Mouse (Mus musculus): Measurements from ENCODE around the gene Myadml2. TPM values are rescaled to one million over a fixed set of nuclear protein-coding genes. Genes with fewer than 3 reads are reported as not detected.

Myadml2 gene
- total and polyA plus RNA-seq, 3 experiments: not detected

- Histone ChIP-seq H3K27me3 (ENCODE audit: control insufficient read depth in 1 of 2, insufficient read depth in 2 of 2, low read length in 2 of 2) (peaks cover 2 to 7% of the 10 kb centered on the region in 2 experiments), H3K4me3 (ENCODE audit: control insufficient read depth in 1 of 2, insufficient read depth in 1 of 2, low read depth in 2 of 2, low read length in 2 of 2) (no peak overlapping the region), H3K9me3 (replicated peaks; ENCODE audit: insufficient read depth, low read length) (no peaks in the 10 kb centered on the region), H3K4me1 (ENCODE audit: control insufficient read depth in 1 of 2, insufficient read depth in 2 of 2, low read length in 2 of 2) (no peaks in the 10 kb centered on the region), H3K9ac (ENCODE audit: control insufficient read depth, low read depth, low read length, poor library complexity, severe bottlenecking) (no peak overlapping the region), H3K36me3 (ENCODE audit: control insufficient read depth in 1 of 2, insufficient read depth in 2 of 2, low read length in 2 of 2) (no peaks in the 10 kb centered on the region), H3K27ac (ENCODE audit: control insufficient read depth, low read depth, low read length) (no peak overlapping the region), H3K79me2 (ENCODE audit: control insufficient read depth, insufficient read depth, low read length, poor library complexity) (no peaks in the 10 kb centered on the region)
- no peak for DNase-seq (ENCODE audit: low read depth, low spot score)
- TF ChIP-seq NELFE (IDR thresholded peaks at IDR 0.05; ENCODE audit: low read depth, low read length) (no peak), POLR2A (IDR thresholded peaks at IDR 0.05; ENCODE audit: control insufficient read depth in 1 of 2, insufficient read depth in 1 of 2, low read depth in 1 of 2, low read length in 2 of 2, poor library complexity in 1 of 2) (no peak), TAL1 (IDR thresholded peaks at IDR 0.05; ENCODE audit: low read length) (no peak), ZKSCAN1 (IDR thresholded peaks at IDR 0.05; ENCODE audit: low read depth, low read length) (no peak), CHD1 (IDR thresholded peaks at IDR 0.05; ENCODE audit: low read depth, low read length) (no peak), MEF2A (IDR thresholded peaks at IDR 0.05; ENCODE audit: extremely low read depth, insufficient replicate concordance, low read depth, low read length, poor library complexity, severe bottlenecking) (no peak), KAT2A (conservative IDR thresholded peaks at IDR 0.05; ENCODE audit: low read depth, low read length) (no peak), POLR2AphosphoS2 (IDR thresholded peaks at IDR 0.05; ENCODE audit: low read length) (no peak), CHD2 (IDR thresholded peaks at IDR 0.05; ENCODE audit: low read length) (no peak), TCF12 (IDR thresholded peaks at IDR 0.05; ENCODE audit: low read depth, low read length) (no peak), RCOR1 (IDR thresholded peaks at IDR 0.05; ENCODE audit: low read depth, low read length) (no peak), GATA1 (IDR thresholded peaks at IDR 0.05; ENCODE audit: low read depth, low read length) (no peak), MYB (IDR thresholded peaks at IDR 0.05; ENCODE audit: low read depth, low read length) (no peak), MYC (IDR thresholded peaks at IDR 0.05; ENCODE audit: low read depth, low read length) (no peak), SIN3A (IDR thresholded peaks at IDR 0.05; ENCODE audit: low read length) (no peak), ZMIZ1 (IDR thresholded peaks at IDR 0.05; ENCODE audit: low read depth, low read length) (no peak), ZC3H11A (IDR thresholded peaks at IDR 0.05; ENCODE audit: low read depth, low read length) (no peak), HCFC1 (IDR thresholded peaks at IDR 0.05; ENCODE audit: low read depth, low read length) (no peak), USF2 (IDR thresholded peaks at IDR 0.05; ENCODE audit: borderline replicate concordance in 1 of 2, insufficient read depth in 1 of 2, low read depth in 1 of 2, low read length in 2 of 2) (no peak), EP300 (IDR thresholded peaks at IDR 0.05; ENCODE audit: low read depth in 1 of 2, low read length in 2 of 2) (no peak)
Measured at GRCm38 (mm10) chr11:120660301-120661075, 12.5 kb upstream of the Myadml2 start.

All from MEL (cell line).